ENCODE assay signal across 13 mouse cellular contexts in genomic region chr5:121149246-121149645, GRCm38 (mm10). TPM values are rescaled to one million over a fixed set of nuclear protein-coding genes. Genes with fewer than 3 reads are reported as not detected.
A peak's percentile ranks its signal among the peaks of the same experiment; 100 is the strongest.
DNase-seq lines count a peak whose midpoint lies in the region; ATAC-seq and TF ChIP-seq lines count a peak whose summit lies in the region.
"Had no signal": no experiment of that assay in that cellular context is flagged by ENCODE, and none has a peak within 500 bp of the region (broad histone marks: within the 10 kb centered on the region; RNA-seq: fewer than 3 reads in every experiment).

No protein-coding gene starts in this region.

- no peak for TF ChIP-seq RAD21 in CH12.LX (IDR thresholded peaks at IDR 0.05; ENCODE audit: low read depth, low read length)

- TF ChIP-seq EP300 in CH12.LX (IDR thresholded peaks at IDR 0.05; ENCODE audit: low read length): 0 out of 2 replicates have a peak, but pooled peaks have one; percentile 14

- 81% methylated on average over 1 of the region's 1 CpGs for WGBS in kidney, embryonic 15.5 days

- ATAC-seq in kidney, embryonic 15.5 days (replicated peaks; ENCODE audit: low FRiP score): no peak
- no peak for ATAC-seq in activated CD4-positive, CD25-positive, alpha-beta regulatory T cell, adult 4 months
- ATAC-seq: forebrain, postnatal 0 days had no signal

- no peak overlapping the region for H3K27ac ChIP-seq in kidney, embryonic 15.5 days
- no peak overlapping the region for H3K27ac ChIP-seq in CH12.LX (ENCODE audit: insufficient read depth, low read depth)
- H3K27ac ChIP-seq: embryonic facial prominence, embryonic 12.5 days; liver, embryonic 13.5 days had no signal

- TF ChIP-seq POLR2A in CH12.LX (IDR thresholded peaks at IDR 0.05; ENCODE audit: low read depth, low read length): no peak
- TF ChIP-seq POLR2A in brain, embryonic 14.5 days (IDR thresholded peaks at IDR 0.05; ENCODE audit: borderline replicate concordance, extremely low read depth, insufficient read depth, insufficient read length, poor library complexity, severe bottlenecking): no peak

- in situ Hi-C loops in CH12.LX (cut with MboI; ENCODE audit: low pct_ligation_motif_present, low pct_unique_long_range_greater_than_20kb, low sequenced_read_pairs): no loop called here

- DNase-seq in kidney, adult 18-20 months: peak; percentile 64
- DNase-seq in CH12.LX (ENCODE audit: extremely low read depth): peak; percentile 77
- peak; percentile 36 for DNase-seq in brain, embryonic 14.5 days (ENCODE audit: low read depth)
- DNase-seq in kidney, postnatal 25 days: peak; percentile 56 to 78
- no peak for DNase-seq in cerebellum, adult 18-20 months
- DNase-seq in left cerebral cortex, postnatal 10 days (ENCODE audit: extremely low spot score in 1 of 2, low spot score in 2 of 2): no peak
- DNase-seq: forebrain, postnatal 0 days; heart, postnatal 4 days; liver, embryonic 13.5 days; thymus, postnatal 36 days had no signal

- H3K4me3 ChIP-seq in kidney, embryonic 15.5 days (replicated peaks): no peak overlapping the region
- no peak overlapping the region for H3K4me3 ChIP-seq in CH12.LX (replicated peaks in 1 of 3; ENCODE audit: low read depth in 2 of 3, low read length in 2 of 3, poor library complexity in 1 of 3)
- H3K4me3 ChIP-seq: embryonic facial prominence, embryonic 12.5 days; liver, embryonic 13.5 days had no signal

- no peak overlapping the region for H3K4me2 ChIP-seq in kidney, embryonic 15.5 days
- H3K4me2 ChIP-seq in CH12.LX (ENCODE audit: insufficient read depth, low read depth, poor library complexity, severe bottlenecking): no peak overlapping the region
- H3K4me2 ChIP-seq: embryonic facial prominence, embryonic 12.5 days; liver, embryonic 13.5 days had no signal

- no peak for TF ChIP-seq CTCF in CH12.LX (conservative IDR thresholded peaks at IDR 0.05 in 1 of 2, IDR thresholded peaks at IDR 0.05 in 1 of 2; ENCODE audit: low read depth in 2 of 2, low read length in 2 of 2)
- no peak for TF ChIP-seq CTCF in brain, embryonic 14.5 days (IDR thresholded peaks at IDR 0.05; ENCODE audit: borderline replicate concordance, extremely low read depth, insufficient read depth, insufficient read length)

- H3K36me3 ChIP-seq in kidney, embryonic 15.5 days: peaks cover 91% of the 10 kb centered on the region
- peaks cover 67 to 91% of the 10 kb centered on the region in 2 experiments for H3K36me3 ChIP-seq in CH12.LX (replicated peaks in 1 of 2; ENCODE audit: control insufficient read depth in 1 of 2, insufficient read depth in 1 of 2, low read length in 1 of 2)

- dilution Hi-C loops in CH12.LX (cut with MboI; ENCODE audit: extremely low pct_ligation_motif_present, extremely low pct_unique_long_range_greater_than_20kb, low sequenced_read_pairs): no loop called here

- no peaks in the 10 kb centered on the region for H3K27me3 ChIP-seq in kidney, embryonic 15.5 days
- H3K27me3 ChIP-seq in CH12.LX (replicated peaks): no peaks in the 10 kb centered on the region
- H3K27me3 ChIP-seq: embryonic facial prominence, embryonic 12.5 days; liver, embryonic 13.5 days had no signal

- no peaks in the 10 kb centered on the region for H3K79me2 ChIP-seq in CH12.LX (replicated peaks; ENCODE audit: control insufficient read depth, extremely low read depth, insufficient read depth, poor library complexity, severe bottlenecking)

- no peaks in the 10 kb centered on the region for H3K9me3 ChIP-seq in kidney, embryonic 15.5 days (replicated peaks)
- no peaks in the 10 kb centered on the region for H3K9me3 ChIP-seq in CH12.LX (replicated peaks; ENCODE audit: low read length)
- H3K9me3 ChIP-seq: embryonic facial prominence, embryonic 12.5 days; liver, embryonic 13.5 days had no signal

- intact Hi-C loops in left cerebral cortex, postnatal 10 days (cut with DNase I): no loop called here

- peaks cover 23% of the 10 kb centered on the region for H3K4me1 ChIP-seq in kidney, embryonic 15.5 days
- H3K4me1 ChIP-seq in CH12.LX (ENCODE audit: control insufficient read depth in 1 of 2, insufficient read depth in 2 of 2): peaks cover 8 to 41% of the 10 kb centered on the region in 2 experiments
- H3K4me1 ChIP-seq: embryonic facial prominence, embryonic 12.5 days; liver, embryonic 13.5 days had no signal

- H3K9ac ChIP-seq in kidney, embryonic 15.5 days: no peak overlapping the region
- no peak overlapping the region for H3K9ac ChIP-seq in CH12.LX (ENCODE audit: insufficient read depth, low read depth)
- H3K9ac ChIP-seq: embryonic facial prominence, embryonic 12.5 days; forebrain, postnatal 0 days; liver, embryonic 13.5 days had no signal

TF ChIP-seq in CH12.LX, 34 proteins besides CTCF, POLR2A, EP300 and RAD21:
- no peak for TF ChIP-seq MAFK (IDR thresholded peaks at IDR 0.05; ENCODE audit: insufficient replicate concordance, low read length)
- 0 out of 2 replicates have a peak, but pooled peaks have one; percentile 13 for TF ChIP-seq IRF4 (IDR thresholded peaks at IDR 0.05; ENCODE audit: low read depth, low read length)

RNA-seq across cellular contexts. Expression of gene Ptpn11, which starts 42.0 kb away (rescaled TPM):
- polyA plus RNA-seq in kidney, embryonic 15.5 days (2015; fragmentation: Nextera tagmentation; extraction: Ambion mirVana): 19.9 and 20.9 TPM in 2 replicates
- total RNA-seq in CH12.LX (2012; rRNA removed) (44.6 and 52.2 TPM in 2 replicates), CH12.LX (2014; rRNA removed) (29.4 and 33.2 TPM in 2 replicates)
- 62.1 and 62.8 TPM in 2 replicates for polyA plus RNA-seq in CH12.LX (2012; ENCODE audit: insufficient read length, low read depth)
- polyA plus RNA-seq in brain, embryonic 14.5 days (2012; rRNA removed): 41.6 and 58.5 TPM in 2 replicates
- total RNA-seq in left cerebral cortex, postnatal 10 days (2021): 10 to 100 TPM; 78.0 to 80.4 TPM
- 1 to 10 TPM; 6.0 to 9.6 TPM for polyA plus RNA-seq in activated CD4-positive, CD25-positive, alpha-beta regulatory T cell, adult 4 months (2017; shearing (Covaris generic))

RNA-seq across cellular contexts. Expression of gene Rpl6, which starts 55.0 kb away (rescaled TPM):
- 639 and 659 TPM in 2 replicates for polyA plus RNA-seq in kidney, embryonic 15.5 days (2015; fragmentation: Nextera tagmentation; extraction: Ambion mirVana)
- total RNA-seq in CH12.LX (2012; rRNA removed) (2,694 and 2,801 TPM in 2 replicates), CH12.LX (2014; rRNA removed) (2,433 and 2,576 TPM in 2 replicates)
- polyA plus RNA-seq in CH12.LX (2012; ENCODE audit: insufficient read length, low read depth): 2,607 and 2,835 TPM in 2 replicates
- 622 and 680 TPM in 2 replicates for polyA plus RNA-seq in brain, embryonic 14.5 days (2012; rRNA removed)
- 100 to 1,000 TPM; 499 to 506 TPM for total RNA-seq in left cerebral cortex, postnatal 10 days (2021)
- polyA plus RNA-seq in activated CD4-positive, CD25-positive, alpha-beta regulatory T cell, adult 4 months (2017; shearing (Covaris generic)): 1,000 to 10,000 TPM; 1,893 to 2,041 TPM

Comparison
In these comparisons a context has a peak if more than half of its experiments do, and no peak if none do; other contexts are left out.
1. DNase-seq: peak in kidney, adult 18-20 months (single experiment), CH12.LX (single experiment), brain, embryonic 14.5 days (single experiment) and kidney, postnatal 25 days (2 of 2); none in cerebellum, adult 18-20 months (0 of 2) and left cerebral cortex, postnatal 10 days (0 of 2).